Mouse (Mus musculus): Measurements from ENCODE around the gene Fryl.
"Not testable (repeated sequence)": the region's sequence is repeated elsewhere in the genome, so short reads cannot be mapped to it uniquely, and the experiment has no call there.

The Fryl gene

GRCm38 (mm10) chr5:73089158-73089557, 167.3 kb downstream of the Fryl start:
- no peak for DNase-seq

DNA sequence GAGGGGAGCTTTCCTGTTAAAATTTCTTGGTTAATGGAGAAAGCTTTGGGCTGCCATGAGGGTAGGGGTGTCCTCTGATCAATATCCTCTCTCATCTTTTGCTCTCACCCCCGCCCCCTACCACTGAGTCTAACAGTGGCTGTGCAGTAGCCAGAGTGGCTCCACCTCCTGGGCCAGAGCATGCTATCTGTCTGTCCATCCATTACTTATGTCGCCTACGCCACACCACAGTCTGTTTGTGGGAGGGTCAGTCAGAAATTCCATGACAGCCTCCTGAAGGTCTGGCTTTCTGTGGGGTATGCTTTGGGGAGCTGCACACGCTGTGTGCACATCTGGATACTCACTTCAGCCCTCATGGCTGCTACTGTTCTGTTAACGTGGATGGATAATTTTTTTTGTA, 174.9 kb downstream of the Fryl start:
- no peak for DNase-seq

DNA sequence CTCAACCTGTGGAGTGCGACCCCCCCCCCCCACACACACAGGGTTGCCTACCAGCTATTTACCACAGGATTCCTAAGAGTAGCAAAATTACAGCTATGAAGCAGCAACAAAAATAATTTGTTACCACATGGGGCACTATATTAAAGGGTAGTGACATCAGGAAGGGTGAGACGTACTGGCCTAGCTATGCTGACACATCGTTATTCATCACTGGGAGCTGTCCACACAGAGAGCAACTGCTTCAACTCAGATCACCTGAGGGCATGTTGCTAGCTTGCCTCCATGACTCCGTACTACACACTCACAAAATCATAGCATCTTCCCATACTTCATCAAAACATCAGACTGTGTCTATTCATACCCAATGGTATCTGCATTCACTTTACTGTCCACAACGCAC, 176.6 kb downstream of the Fryl start:
- DNase-seq, result no peak

DNA sequence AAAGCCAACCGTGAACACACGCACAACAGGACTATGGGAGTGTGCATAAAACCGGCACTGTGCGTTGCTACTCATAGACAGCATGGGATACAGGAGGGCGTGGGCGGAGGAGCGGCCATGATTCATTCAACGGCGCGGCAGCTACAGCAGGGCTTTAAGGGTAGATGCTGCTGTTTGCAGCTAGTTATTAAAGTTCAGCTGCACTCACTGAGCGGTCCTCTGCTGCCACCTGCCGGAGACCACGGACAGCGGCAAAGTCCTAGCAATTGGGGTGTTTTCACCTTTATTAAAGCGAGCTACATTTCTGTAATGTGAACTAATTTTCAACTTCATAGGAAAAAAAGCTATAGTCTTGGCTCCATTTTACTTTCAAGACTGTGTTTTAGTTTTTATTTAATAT, 185.1 kb downstream of the Fryl start:
- peak; percentile 55 to 66 for DNase-seq

DNA sequence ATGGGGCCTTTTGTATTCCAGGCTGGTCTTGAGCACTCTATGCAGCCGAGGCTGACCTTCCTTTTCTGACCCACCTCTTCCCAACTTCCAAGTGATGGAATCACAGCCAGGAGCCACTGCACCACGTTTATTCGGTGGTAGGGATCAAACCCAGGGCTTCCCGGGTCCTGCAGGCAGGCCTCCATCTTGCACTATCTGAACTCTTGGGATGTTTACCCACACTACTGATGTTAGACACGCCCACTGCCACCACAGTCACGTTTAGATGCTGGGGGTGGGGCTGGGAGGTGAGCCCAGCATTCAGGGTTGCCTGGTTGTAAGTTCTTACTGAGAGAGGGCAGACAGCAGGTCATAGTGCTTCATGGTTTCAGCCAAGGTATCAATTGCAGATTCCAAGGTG, 189.5 kb downstream of the Fryl start:
- no peak for DNase-seq

DNA sequence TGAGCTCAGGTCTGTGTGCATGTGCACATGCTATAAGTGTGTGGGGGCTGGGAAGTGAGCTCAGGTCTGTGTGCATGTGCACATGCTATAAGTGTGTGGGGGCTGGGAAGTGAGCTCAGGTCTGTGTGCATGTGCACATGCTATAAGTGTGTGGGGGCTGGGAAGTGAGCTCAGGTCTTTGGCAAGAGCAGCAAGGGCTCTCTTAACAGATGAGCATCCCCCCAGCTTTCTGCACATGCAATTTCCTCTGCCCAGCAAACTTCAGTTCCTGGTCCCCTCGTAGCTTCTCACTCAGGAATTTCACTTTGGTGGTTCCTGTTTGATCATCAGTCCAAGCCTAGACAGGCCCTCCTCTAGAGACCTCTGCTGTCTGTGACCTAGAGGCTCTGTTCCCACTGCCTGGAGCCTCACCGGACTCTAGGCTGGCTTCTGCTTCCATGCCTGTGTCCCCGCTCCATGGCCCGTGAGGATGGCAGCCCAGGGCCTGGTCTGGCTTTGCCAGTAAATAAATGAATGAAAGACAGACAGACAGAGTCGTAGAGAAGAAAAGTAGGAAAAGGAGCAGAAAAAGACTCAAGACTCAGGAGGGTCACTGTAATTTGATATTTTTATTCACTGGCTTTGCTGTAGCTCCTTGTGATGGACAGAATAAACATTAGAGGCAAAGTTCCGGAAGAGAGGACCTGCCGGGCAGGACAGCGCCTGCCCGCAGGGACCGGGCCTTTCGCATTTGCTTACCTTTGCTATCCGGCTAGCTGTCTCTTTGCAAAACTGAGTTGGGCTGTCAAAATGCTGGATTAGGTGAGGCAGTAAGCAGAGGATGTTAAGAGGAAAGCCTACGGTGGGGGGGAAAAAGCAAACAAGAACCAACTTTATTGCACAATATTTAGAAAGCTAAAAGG, 192.4 kb downstream of the Fryl start:
- DNase-seq, result no peak

DNA sequence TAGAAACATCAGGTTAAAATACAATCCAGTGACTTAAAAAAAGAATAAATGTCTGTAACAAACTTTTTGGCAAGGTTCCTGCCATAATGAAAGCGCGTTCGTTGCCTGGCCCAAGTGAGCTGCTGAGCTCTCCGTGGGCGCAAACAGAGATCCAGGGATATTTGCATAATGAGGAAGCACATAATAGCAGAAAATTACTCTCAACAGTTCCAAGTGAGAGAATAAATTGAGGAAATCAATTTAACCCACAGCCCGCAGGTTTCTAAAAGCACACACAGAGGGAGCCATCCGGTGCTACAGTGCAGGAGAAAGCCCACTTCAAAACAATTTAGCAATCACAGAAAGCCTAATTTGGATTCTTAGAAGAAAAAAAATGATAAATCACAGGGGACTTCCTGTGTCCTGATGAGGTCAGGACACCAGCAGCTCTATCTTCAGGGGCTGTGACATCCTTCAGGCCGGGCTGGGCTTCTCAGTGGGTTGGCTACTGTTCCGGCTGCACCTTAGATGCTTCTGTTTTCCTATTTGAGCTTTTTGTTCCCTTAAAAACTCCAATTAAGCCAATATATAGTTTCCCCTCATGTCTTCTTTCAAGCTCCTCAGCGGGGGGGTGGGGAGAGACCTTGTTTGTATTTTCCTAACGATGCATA, 194.8 kb downstream of the Fryl start:
- DNase-seq, result no peak

DNA sequence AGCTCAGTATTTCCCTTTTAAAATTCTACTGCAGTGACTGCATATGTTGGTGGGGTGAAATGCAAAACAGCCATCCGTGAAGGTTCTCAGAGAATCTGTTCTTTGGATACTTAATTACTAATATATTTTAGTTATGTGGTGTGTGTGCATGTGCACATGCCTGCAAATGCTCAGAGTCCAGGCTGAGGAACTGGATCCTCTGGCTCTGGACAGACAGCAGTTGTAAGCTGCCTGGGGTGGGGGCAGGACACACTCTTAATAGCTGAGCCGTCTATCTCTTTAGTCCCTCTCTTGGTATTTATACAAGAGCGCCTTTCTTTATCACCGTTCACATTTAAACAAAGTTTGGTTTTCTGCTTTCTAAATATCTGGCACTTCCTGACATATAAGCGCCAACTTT, 199.5 kb downstream of the Fryl start:
- DNase-seq, result no peak

DNA sequence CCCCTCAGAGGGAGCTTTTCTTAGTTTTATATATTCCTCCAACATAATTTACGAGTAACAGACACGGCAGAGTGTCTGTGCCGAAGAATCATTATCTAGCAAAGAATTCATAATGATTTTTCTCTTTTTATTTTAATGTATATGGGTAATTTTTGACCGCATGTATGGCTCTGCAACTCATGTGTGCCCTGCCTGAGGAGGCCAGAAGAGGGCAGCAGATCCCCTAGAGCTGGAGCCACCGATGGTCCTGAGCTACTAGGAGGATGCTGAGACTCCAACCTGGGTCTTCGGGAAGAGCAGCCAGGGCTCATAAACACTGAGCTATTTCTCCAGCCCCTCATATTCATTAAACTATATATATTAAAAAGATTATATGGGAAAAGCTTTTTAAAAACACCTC, 200.0 kb downstream of the Fryl start:
- DNase-seq, result peak in 1 of 2 experiments; percentile 12

DNA sequence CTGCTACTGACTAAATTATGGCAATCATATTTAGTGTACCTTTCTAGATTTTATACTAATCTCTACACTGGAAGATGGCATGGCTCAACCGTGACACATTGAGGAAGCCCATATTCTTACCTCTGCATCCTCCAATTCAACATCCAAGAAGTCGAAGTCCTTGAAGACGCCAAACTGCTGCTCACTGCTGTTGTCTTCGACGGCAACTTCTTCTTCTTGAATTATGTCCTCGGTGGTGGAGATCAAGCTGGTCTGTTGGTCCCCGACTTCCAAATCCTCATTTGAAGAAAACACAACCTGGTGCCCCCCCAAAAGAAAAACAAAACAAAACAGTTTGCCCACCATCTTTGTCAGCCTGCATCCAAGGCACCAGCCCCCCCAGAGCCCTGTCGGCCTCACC, 202.5 kb downstream of the Fryl start:
- DNase-seq, result no peak

DNA sequence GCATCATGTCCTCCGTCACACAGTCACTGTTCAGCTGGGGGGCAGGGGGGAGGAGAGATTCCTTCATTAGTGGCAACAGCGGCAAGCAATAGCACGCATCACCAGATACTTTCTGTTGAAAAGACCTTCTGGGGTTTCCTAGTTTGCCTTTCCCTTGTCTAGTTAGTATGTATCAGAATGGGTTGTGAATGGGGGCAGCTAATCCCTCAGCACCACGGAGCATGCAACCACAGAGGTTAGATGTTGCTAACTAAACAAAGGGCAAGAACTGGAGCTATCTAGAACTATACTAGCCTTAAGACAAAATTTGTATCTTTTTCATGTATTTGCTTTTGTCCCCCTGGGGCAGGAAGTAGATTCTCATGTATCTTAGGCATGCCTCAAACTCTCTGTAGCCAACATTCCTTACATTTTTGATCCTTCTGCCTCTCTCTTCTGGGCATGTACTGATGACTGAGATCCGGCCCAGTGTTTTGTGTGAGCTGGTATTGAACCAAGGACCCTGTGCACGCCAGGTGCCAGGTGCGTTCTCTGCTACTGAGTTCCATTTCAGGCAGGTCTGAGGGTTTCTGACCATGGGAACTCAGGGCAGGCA, 208.7 kb downstream of the Fryl start:
- DNase-seq, result no peak

GRCm38 (mm10) chr5:73044055-73044454, 212.4 kb downstream of the Fryl start:
- DNase-seq, result no peak

DNA sequence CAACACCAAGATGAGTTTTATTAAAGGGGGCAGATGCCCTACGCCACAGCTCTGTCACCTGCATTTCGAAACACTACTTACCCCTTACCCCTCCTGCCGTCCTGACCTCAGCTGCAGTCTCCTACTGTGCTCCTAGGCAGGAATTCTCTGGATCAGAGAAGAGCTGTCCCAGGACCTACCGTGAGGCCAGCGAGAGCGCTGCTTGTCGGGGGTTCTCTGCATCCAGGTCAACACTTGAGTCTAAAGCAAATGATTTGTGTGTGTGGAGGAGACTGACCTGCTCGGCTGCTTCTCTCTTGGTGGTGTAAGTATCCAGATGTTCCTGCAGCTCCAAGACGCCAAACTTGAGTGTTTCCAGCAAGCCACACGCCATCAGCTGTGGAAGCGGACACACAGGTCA, 223.9 kb downstream of the Fryl start:
- no peak for DNase-seq

DNA sequence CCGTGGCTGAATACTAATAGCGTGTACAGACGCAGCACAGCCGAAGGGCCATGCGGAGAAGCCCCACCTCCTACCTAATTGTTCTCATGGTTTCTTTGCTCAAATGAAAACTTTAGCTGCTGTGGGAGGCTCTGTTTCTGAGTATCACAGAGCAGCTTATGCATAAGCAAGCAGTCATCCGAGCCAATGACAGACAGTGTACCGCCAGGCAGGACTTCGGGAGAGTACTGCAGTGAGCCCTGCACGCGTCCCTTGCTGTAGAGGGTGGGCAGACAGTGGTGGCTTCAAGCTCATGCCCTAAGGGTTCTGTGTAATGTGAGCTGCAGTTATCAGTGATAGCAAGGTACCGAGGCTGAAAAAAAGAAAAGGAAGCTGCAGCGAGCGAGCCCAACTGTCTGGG, 227.8 kb downstream of the Fryl start:
- no peak for DNase-seq

DNA sequence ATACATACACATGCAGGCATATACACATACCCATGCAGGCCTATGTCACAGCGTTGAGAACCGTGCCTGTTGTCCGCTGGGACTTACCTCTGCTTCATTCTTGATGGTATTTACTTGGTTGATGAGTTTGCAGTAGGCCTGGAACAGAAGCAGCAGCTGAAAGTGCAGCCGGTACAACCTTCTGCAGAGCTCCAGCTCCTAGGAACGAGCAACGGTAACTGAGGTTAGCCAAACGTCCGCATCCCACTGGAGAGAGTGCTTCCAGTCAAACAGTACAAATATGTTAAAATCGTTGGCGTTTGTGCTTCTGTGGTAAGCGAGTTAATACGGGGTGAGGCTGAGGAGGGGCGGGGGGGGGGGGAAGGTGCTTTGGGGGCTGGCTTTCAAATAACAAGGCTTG, 232.6 kb downstream of the Fryl start:
- no peak for DNase-seq

- no peak for DNase-seq
These were observed 241.7 kb downstream of the Fryl start for GRCm38 (mm10) chr5:73014745-73015144.

DNA sequence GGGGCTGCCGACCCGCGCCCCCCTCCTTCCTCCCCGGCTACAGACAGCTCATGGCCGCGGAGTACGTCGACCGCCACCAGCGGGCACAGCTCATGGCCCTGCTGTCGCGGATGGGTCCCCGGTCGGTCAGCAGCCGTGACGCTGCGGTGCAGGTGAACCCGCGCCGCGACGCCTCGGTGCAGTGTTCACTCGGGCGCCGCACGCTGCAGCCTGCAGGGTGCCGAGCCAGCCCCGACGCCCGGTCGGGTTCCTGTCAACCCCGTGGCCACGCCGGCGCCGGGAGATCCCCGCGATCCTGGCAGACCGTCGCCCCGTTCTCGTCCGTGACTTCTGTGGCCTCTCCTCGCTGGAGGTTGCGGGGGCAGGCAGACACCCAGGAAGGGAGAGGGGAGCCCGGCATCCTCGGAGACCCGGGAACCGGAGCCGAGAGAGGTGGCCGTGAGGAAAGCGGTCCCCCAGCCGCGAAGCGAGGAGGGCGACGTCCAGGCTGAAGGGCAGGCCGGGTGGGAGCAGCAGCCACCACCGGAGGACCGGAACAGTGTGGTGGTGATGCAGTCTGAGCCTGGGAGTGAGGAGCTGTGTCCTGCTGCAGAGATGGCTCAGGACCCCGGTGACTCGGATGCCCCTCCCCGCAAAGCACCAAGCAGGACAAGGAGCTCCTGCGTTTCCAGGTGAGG, 242.7 kb downstream of the Fryl start:
- not testable (repeated sequence) for DNase-seq

GRCm38 (mm10) chr5:73012884-73013610, 243.4 kb downstream of the Fryl start:
- DNase-seq, result not testable (repeated sequence)

DNA sequence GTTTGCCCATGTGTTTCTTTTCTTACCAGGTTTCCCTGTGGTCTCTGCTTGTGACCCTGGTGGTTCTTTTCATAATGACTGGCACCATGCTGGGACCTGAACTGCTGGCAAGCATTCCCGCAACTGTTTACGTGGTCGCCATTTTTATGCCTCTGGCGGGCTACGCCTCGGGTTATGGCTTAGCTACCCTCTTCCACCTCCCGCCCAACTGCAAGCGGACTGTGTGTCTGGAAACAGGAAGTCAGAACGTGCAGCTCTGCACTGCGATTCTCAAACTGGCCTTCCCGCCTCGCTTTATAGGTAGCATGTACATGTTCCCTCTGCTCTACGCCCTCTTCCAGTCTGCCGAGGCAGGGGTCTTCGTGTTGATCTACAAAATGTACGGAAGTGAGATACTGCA, 244.6 kb downstream of the Fryl start:
- not testable (repeated sequence) for DNase-seq

GRCm38 (mm10) chr5:73008230-73008629, 248.2 kb downstream of the Fryl start:
- DNase-seq, result peak in 1 of 2 experiments; percentile 20

GRCm38 (mm10) chr5:73007582-73007959, 248.8 kb downstream of the Fryl start:
- DNase-seq, result no peak

- peak in 1 of 2 experiments; percentile 10 for DNase-seq
These were observed 249.4 kb downstream of the Fryl start, which contains the start of gene Slc10a4 for GRCm38 (mm10) chr5:73006784-73007581. TSS of gene Slc10a4 (plus strand) at chr5:73006883.
